Mouse (Mus musculus) lung, postnatal 36 days (tissue): Measurements from ENCODE around the gene Myl12a.

Source experiments
- DNase-seq: peaks from one replicate; pipeline ENCODE4 v3.0.0; 2022; ENCODE audit warnings: mixed read lengths

Myl12a gene

DNA sequence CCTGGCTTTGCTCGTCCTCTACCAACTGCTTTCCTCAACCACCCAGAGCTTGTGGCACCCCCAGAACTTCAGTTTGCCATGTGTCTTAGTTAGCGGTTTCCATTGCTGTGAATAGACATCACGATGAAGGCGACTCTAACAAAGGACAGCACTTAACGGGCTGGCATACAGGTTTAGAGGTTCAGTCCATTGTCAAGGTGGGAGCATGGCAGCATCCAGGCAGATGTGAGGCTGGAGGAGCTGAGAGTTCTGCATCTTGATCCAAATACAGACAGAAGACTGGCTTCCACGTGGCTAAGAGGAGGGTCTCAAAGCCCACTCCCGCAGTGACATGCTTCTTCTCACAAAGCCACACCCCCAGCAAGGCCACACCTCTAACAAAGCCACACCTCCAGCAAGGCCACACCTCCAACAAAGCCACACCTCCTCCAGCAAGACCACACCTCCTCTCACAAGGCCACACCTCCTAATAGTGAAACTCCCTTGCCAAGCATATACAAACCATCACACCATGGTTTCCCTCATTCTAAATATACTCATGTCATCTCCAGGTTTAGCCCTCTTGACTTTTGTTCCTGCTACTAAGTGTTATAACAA lies 8.1 kb upstream of the Myl12a start:
- DNase-seq: no peak

DNA sequence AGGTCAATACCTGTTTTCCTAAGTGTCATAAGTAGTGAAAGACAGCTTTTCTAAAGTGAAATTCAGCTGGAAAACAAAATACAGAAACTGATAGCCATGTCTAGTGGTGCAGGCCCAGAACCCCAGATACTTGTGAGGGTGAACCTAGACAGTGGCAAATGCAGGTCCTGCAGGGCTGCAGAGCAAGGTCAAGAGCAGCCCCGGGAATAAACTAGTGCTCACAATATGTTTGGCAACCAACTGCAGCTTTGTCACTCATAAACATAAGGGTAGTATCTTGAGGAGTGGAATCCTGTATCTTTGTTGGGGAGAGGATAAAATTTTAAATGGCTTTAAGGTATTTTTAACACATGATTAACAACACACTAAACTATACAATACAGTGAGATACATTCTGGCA lies 7.1 kb upstream of the Myl12a start:
- DNase-seq: no peak

DNA sequence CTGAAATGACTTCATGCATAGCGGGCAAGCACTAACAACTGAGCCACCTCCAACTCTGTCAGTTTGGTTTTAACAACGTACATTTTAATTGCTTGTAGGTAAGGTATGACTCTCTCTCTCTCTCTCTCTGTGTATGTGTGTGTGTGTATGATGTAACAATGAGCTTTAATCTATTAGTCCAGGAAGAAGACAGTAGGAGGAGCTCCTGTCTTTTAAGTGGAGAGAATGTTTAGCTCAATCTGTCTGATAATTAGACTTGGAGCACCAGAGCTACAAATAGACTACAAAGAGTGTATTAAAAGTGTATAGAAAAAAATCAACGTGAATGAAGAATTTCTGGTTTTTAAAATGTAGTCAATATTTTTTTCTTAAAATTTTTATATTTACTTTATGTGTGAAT lies 6.0 kb upstream of the Myl12a start:
- no peak for DNase-seq

DNA sequence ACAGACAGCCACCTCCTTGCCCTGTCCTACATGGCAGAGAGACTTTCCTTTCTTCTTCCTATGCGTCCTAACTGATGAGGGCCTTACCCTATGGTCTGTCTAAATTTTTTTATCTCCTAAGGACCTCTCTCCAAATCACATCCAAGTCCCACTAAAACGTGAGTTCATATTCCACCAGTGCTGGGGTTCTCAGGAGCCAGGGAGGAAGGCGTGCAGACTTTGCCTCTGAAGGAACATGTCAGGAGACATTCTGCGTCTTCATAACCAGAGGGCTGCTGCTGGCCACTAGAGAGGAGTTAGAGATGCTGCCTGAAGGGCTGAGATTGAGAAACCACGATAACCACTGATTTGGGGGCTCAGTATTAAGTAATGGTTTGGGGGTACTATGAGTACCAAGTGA lies 4.3 kb upstream of the Myl12a start:
- DNase-seq: no peak

DNA sequence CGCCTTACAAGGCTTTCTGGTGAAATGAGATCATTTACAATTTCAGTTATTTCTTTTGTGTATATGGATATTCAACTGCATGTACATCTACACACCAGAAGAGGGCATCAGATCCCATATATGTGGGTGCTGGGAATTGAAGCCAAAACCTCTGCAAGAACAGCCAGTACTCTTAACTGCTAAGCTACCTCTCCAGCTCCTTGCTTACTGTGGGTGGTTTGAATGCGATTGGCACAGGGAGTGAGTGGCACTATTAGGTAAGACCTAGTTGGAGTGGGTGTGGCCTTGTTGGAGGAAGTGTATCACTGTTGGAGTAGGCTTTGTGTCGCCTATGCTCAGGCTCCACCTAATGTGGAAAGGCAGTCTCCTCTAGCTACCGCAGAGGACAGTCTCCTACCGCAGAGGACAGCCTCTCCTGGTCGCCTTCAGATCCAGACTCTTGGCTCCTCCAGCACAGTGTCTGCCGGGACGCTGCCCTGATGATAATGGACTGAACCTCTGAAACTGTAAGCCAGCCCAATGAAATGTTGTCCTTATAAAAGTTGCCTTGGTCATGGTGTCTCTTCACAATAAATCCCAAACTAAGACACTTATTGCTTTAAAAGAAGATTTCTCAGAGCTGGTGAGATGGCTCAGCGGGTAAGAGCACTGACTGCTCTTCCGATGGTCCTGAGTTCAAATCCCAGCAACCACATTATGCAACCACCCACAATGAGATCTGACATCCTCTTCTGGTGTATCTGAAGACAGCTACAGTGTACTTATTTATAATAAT lies 1.7 kb upstream of the Myl12a start:
- DNase-seq: peak; percentile 85

DNA sequence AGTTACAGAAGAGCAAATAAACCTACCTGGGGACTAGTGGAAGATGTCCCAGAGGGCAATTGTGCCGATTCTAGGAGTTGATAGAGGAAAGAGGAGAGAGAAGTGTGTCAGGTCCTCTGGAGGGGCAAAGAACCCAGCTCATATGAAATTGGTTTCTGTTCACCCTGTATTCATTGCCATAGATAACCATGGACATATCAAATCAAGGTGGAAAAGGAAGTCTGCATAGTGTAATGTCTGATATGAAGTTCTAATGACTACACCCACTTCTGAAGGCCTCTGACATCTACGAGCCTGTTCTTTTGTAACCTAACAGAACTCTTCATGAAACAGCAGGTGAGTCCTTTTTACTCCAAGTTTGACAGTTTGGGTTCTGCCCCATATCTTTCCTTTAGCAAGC lies 1.0 kb upstream of the Myl12a start:
- DNase-seq: no peak

DNA sequence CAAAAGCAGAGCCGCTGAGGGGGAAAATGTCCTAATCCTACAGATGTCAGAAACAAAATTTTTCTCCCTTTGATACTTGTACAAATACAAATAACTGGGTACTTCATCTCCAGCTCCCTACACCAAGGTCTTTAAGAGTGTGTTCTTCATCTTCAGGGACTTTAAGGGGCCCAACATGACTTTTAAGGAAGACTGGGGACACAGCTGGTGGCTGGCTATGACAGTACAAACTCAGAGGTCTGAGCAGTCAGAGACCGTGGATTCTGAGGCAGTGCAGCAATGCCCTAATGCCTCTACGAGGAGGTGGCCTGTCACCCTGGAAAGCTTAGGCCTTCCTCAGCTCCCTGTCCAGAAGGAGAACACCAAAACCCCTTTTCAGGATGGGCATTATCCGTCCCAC lies 434 bp upstream of the Myl12a start:
- no peak for DNase-seq

DNA sequence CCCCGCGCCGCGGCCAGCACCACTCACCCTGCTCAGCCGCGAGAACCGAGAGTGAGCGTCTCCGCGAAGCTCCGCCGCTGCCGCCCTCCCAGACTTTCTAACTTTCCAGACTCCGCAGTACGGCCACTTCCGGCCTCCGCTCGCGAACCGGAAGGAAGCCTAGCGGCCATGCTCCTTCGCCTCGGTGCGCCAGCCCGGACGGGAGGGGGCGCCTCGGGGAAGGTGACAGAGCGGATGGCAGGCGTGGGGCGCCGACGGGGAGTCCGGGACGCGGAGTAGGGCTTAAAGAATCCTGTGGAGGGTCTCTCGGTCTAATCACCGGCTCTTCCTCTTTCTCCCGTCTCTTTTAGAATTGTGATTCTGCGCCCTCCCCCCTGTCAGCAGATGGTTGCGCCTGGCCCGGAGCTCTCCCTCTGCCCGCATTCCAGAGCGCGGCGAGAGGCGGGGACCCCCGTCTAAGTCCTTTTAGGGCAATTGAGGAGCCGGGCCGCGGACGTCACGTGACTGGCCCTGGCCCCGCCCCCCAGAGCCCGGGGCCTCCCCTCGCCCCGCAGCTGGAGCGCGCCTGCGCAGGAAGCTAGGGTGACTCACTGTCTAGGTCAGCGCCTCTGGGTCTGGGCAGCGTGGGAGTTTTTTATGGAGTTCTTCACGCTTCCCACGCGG lies 466 bp downstream of the Myl12a start, which contains the start of gene Myom1:
Myom1 (plus strand) TSS at position 553 of the 663 bp plus-strand sequence.
- peak; percentile 99 for DNase-seq

DNA sequence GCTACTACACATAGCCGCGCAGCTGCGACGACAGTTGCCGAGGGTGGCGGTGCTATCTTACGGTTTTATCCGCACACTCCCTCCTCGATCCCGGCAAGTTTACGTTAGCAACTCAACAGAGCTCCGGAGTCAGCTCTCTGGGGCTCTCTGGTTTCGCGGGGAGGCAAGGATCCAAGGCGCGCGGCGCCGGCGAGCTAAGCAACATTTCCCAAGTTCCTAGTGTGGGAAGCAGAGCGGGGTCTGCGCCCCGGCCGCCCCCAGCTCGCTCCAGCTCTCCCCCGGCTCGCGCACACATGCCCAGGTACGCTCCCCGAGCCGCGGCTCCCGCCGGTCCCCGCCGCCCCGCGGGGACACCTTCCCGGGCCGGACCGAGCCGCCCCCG lies 988 bp downstream of the Myl12a start:
- peak; percentile 58 for DNase-seq

DNA sequence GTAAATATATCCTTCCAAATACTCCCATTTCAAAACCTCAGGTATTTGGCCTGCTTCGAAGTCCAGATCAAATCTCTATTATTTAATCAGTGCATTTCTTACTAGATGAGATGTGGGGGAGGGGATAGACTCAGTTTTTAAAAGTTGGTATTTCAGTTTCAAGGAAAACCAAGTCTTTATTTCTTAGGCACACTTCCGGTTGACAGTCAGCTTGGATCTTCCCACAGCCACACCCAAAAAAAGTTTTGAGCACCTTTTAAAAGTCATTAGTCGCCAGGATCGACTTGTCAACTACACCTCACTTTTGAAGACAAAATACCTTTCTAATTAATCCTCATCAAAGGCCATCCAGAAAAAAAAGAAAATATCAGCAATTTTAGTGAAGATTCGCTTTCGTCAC lies 1.6 kb downstream of the Myl12a start:
- no peak for DNase-seq

DNA sequence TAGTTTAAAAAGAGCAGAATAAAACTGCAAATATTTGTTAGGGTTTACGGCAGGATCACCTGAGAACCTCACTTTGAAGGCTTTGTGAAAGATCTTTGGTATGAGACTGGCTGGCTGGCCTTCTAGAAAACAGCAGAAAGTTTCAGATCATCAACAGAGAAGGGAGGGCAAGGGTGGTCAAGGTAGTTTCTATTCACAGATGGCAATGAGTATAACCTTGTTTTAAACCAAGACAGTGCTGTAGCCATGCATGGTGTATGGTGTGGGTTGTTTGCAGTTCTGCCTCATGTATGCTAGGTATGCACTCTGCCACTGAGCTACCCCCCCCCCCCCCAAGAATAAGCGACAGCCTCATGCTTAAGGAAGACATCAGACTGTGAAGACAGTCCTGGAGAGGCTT lies 2.4 kb downstream of the Myl12a start:
- DNase-seq: no peak

DNA sequence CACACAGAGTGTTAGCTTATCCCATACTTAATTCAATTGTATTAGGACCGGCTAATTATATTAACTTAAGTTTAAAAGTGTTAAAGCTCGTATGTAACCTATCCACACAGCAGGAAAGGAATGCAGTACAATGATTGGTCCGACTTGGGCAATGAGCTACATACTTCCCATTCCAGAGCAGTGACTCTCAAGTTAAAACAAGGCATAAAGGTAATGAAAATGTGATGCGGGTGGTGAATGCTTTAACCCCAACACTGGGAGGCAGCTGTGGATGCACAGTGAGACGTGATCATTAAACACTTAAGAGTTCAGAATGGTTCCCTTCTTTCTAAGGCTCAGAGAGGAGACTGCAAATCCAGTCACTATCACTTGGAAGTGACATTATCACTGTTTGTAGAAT lies 3.5 kb downstream of the Myl12a start:
- peak; percentile 57 for DNase-seq

DNA sequence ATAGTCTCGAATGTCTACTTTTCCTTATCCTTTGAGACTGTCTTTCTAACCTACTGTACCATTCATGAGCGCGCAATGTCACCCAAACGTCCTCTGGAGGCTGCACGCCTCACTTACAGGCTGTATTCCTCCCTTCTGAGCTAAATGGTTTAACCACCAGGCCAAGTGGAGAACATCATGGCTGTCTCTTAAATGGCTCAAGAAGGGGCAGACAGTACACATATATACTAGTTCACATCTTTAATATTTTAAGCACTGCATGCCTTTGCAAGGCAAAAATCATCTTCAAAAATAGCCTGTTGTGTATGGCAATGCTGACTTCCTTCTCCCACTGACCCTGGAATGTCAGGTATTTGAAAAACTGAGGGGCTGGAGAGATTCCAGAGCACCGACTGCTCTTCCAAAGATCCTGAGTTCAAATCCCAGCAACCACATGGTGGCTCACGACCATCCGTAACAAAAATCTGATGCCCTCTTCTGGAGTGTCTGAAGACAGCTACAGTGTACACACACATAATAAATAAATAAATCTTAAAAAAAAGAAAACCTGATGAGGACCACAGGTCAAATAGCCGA lies 4.2 kb downstream of the Myl12a start:
- no peak for DNase-seq

DNA sequence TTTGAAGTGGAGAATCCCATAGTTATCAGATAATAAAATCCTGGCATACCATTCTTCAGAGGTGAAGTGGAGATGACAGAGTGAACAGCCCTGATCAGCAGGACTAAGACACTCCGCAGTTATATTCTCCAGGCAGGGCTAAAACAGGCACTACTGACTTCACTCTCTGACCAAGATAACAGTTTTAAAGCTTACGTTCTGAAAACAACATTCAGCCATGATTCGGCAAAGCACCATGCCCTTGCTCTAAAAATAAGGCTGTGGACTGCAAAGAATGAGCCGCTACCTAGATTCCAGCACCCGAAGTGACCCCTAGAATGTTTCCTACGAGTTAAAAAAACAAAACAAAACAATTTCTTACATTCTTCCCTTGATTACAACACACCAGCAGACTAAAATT lies 4.8 kb downstream of the Myl12a start:
- DNase-seq: no peak

DNA sequence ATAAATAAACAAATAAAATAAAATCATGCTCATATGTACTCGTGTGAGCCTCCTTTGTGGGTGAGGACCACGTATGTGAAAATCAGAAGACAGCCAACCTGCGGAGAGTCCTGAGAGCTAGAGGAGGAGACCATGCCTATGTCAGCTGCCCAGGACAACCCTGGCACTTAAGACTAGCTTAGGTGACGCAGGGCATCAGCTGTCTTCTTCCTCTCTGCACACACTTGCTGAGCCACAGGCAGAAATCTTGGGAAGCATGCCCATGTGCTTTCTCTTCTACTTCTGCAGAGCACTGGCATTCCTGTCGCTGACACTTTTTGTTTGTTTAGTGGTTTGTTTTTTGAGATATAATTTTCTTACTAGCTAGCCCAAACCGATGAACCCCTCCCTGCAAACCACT lies 7.1 kb downstream of the Myl12a start:
- DNase-seq: no peak

DNA sequence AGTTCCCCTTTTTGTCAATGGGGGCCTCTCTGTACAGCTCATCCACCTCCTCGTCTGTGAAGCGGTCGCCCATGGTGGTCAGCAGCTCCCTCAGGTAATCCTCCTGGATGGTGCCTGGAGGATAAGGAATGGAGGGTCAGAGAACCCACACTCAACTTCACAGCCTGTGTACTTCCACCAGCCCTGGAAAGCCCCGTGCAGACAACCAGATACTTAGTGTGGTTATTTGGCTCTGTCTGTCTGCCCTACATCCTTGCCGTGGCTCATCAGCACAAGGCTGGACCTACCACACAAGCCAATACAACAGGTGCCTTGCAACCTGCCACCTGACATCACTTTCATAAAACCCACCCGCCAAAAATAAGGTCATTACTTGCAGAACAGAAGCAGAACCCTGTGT lies 8.0 kb downstream of the Myl12a start:
- DNase-seq: no peak

DNA sequence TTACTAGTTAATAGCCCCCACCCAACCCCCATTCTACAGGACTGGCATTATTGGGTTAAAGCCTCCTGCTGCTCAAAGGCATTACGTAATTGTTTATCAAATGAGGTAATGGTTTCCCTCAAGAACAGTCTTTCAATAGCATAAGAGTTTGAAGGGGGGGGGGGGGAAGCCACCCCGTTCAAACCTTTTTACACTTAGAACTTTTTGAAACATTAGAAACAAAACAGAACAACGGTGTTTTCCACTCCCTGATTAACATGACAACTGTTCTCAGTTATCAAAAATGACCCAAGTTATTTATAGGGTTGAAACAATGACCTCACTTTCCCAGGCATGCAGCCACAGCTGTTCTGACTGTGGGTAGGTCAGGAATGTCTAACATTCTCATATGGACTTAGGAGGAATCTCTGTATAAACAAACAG lies 9.3 kb downstream of the Myl12a start:
- DNase-seq: peak; percentile 80

DNA sequence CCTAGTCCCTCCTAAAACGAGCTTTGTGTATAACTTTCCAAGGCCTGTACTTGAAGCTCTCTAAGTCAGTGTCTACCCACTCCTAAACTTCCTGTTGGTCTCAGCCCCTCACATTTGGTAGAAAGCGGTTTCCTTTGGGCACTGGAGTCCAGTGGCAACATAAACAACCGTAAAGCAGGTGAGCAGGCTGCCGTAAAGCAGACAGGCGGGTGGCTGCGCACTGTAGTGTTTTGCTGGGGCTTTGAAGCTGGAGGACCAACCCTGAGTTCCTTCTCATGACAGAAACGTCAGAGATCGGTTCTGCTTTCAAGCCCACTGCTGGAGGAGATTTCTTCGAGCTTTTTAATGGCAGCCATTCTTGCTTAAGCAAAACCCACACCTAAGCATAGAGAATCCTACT lies 10.0 kb downstream of the Myl12a start:
- DNase-seq: no peak

DNA sequence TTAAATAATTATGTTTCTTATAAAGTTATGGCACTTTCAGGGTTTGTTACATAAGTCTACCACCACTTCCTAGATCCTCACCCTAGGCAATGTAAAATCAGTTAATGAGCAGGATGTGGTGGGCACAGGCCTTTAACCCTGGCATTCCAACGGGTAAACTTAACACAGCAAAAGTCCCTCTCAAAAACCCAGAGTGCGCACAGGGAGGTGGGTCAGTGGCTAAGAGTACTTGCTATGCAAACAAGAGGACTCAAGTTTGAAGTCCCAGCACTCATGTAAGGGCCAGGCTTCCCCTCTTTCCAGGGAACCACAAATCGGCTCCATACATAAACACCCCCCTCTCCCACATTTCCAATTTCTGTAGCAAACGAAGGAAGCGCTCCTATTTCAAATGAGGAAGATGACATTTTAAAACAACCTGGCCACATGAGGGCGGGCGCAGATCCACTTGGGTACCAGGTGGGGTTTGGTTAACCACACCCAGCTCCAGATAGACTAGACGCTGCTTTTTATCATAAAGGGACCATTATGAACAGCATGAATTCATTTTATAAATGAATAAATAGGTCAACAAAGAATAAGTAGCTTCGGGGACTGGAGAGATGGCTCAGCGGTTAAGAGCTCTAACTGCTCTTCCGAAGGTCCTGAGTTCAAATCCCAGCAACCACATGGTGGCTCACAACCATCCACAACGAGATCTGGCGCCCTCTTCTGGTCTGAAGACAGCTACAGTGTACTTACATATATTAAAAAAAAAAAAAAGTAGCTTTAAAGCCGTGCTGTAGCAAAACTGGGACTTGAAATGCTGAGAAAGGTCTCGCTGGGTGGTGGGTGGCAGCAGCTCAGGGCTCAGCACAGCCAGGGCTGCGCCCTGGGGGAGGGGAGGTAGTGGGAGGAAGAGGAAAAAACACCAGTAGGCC lies 10.7 kb downstream of the Myl12a start:
- peak; percentile 72 for DNase-seq

DNA sequence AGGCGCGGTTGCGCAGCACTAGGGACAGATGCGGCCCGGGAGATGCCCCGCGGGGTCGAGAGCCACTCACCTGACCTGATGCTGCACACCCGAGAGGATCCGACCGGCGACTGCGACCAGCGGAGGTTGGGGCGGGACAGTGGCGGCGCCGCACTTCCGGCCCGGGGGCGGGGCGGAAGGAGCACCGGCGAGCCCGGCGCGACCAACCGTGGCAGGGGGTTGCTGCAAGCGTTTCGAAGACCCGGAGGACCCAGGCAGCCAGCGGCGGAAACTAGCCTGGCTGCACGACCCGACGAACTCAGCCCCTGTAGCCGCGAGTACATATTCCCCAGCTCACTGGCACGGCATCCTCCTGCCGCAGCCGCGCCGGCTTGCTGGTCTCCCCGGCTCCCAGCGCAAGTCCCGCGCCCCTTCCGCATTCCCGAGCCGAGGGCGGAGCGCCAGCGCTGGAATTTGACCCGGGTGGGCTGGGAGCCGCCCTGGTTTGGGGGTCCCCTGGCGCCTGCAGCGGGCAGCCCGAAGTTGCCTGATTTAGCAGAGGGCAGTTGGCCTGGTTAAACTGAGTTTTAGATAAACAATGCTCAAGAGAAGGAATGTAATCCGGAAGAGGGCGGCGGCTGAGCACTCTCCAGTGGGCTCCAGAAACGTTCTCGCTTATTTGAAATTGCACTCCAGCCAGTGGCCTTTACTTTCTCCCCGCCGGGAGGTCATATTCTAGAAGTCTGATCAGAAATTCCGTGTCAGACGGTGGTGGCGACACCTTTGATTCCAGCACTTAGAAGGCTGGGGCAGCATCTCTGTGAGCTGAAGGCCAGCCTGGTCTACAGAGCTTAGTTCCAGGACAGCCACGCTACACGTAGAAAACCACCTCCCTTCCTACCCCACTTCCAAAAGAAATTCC lies 12.0 kb downstream of the Myl12a start:
- DNase-seq: peak; percentile 89

DNA sequence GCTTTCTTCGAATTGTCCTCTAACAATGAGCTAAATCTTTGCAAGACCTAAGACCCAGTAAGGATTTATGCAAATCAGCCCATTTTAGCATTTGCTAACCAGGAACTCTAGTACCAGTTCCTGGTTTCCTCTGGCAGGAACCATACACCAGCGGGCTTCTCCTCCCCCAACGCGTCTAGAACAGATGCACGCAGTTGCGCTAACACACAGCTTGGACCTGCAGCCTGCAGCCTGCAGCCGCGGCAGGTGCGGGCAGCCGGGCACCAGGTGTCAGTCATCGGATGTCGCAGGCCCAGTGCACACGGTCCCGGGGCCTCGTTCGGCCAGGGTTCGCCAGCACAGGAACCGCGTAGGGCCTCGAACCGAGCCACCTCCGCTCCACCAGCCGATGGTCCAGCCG lies 12.7 kb downstream of the Myl12a start:
- DNase-seq: peak; percentile 69

DNA sequence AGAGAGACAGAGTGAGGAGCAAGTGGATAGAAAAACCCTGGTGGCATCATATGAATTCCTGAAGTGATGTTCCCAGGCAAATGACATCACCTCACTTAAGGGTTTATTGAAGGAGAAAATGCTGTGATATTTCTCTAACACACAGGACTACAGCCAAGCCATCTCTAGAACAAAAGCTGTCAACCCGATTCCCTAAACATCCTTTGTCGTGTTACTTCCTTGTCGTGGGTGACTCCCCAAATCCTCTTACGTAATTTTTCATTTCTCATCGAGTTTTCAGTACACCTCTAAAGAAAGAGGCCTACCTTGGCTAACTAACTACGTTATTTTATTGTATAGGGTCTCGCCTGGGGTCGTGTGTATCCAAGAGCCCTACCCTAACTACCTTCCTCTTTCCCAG lies 13.2 kb downstream of the Myl12a start:
- DNase-seq: no peak
